Mouse (Mus musculus) right cerebral cortex, postnatal 10 days (tissue): ENCODE measurements at regions not wholly inside any gene's neighbourhood (a gene's known extent, or its start where the extent isn't known, plus 50 kb on each side); places are given as distances from the start of the nearest gene placed in this dataset.
"Not testable (repeated sequence)": the region's sequence is repeated elsewhere in the genome, so short reads cannot be mapped to it uniquely, and the experiment has no call there.

Experiments
- DNase-seq, 2 experiments: peaks; one replicate each; pipeline ENCODE4 v3.0.0; 2021; ENCODE audit warnings: low spot score in 2 of 2

DNA sequence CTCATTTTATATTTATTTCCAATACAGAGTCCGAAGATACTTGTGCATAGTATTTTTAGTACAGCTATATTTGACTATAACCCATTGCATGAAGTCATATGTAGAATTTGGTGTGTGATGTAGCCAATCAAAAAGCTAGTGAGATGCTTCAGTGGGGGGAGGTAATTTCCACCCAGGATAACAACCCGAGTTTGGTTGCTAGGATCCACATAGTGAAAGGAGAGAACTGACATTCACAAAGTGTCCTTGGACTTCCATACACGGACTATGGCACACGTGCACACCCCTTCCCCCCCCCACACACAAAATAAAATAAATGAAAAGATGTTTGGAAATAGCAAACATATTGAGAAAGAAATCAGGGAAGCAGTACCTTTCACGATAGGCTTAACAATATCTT lies 137.2 kb downstream of the Gm815 start:
- DNase-seq = no peak

DNA sequence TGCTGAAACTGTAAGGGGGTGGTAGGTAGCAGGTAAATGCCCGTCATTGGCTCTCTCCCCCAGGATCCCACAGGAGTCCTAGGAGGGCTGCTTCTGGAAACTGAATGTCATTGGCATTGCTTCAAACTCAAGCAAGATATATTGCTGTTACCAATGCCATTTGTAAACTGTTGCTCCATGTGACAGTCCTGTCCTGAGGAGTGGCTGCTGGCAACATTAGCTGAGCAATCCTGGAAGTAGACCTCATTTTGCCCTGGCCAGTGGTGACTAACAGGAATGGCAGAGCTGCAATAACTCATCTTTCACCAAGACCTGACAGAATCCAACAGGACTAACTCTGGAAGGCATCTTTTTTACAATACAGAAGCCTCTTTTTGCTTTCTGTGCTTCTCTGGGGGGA lies 143.2 kb downstream of the Gm815 start:
- DNase-seq = no peak

DNA sequence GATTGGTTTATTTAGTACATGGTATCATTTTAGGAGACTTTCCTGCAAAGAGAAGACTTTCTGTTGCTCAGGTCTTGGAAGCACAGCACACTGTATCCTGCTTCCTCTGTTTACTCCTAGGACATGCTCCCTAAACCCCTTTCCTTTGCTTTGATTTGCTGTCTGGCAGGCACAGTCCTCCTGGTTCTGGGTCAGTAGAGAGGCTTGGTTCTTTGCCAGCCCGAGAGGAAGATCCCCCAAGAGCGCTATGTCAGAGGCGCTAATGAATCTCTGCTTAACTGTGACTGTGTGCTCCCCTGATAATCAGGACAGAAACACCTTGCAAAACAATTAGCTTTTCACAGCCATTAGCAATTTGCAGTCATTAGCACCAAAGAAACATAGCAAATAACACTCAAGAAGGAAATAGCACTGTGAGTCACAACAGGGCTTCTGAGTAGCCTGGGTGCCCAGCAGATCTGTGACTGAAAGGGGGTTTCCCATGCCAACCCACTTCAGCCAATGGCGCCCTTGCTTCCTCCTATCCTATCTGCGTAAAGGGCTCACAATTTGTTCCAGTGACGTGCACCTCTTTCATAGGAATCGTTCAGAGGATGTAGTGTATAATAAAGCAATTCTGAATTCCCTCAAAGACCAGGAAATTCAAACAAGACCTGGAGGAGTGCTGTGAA lies 145.5 kb downstream of the Gm815 start:
- DNase-seq = peak in 1 of 2 experiments; percentile 39

DNA sequence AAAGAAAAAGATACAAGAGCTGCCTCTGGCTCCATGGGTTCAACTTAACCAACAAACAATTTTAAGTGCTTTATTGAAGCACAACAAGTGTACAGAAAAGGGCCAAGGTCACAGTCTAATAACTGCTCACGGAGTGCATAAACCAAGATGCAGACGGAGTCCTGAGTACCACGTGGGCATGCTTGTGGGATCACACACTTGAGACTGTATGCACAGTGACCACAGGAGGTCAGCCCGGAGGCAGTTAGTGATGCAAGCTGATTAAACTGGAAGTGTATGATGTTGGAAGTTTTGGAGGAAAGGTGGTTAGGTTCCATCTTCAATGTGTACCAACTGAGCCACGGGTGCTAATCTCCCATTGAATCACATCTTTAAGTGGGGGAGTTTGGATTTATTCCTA lies 146.9 kb downstream of the Gm815 start:
- DNase-seq = no peak

DNA sequence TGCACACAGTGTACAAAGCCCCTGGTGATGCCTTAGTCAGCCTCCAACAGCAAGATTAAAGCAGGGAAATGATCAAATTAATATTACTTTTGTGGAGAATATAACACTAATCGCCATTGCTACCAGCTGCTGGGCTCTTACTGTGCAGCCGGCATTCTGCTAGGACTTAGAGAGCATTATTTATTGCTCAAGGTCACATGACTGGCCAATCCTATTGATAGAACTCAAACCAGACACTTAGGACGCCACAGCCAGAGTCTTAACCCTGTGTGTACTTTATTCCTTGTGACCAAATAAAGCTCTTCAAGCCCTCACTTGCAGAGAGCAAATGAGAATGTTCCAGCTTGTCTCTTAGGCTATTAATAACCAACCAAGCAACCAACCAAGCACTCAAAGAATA lies 152.6 kb downstream of the Gm815 start:
- no peak for DNase-seq

DNA sequence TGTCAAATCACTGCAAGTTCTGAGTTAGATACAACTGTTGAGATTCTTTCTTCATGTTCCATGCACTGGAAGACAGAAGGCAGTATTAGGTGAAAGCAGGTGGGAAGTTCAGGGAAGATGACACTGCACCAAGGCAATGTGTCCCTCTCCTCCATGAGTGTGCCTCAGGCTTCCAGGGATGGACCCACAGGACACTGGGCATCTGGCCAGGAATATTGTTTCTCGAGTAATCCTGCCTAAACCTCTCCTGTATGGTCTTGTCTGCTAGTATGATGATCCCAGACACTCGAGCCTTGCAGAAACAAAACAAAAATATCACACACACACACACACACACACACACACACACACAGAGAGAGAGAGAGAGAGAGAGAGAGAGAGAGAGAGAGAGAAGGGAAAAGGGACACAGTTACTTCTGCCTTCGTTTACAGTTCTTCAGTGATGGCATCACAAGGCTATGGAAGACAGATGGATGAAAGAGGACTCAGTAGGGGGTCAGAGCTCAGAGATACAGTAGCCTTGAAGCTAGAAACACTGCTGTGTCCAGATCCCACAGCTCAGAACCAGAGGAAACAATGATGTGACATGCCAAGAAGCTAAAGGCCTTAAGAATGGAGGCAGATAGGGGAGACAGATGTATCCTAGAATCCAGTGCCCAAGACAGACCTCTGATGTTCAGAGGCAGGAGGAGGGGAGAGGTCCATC lies 154.8 kb downstream of the Gm815 start:
- no peak for DNase-seq

DNA sequence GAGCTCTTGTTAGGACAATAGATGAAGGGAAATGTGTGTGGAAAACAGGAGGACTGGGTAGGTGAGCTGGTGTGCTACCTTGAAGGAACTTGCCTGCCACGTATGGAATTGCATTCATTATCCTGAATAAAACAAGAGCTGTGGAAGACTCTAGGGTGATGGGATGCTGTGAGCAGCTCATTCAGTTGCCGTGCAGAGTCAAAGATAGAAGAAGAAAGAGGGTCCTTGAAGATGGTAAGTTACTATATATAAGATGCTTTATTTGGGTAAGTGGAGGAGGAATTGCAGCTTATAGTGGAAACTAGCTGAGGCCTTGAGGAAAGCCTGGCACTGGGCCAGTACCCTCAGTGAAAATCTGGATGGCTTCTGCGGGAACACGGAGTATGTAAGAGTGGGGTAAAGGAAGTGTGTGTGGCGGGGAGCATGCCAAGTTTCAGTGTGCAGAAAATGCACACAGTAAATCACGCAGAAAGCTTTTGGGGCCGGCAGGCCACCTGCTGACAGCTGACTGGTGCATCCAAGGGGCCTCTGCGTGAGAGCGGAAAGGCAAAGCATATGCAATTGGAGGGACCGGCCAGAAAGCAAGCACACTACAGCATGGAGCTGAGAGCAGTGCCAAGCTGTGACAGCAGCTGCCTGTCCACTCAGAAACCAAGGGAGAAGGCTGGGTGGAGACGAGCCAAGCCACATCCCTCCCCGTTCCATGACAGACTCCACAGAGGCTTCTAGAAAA lies 149.7 kb upstream of the Vldlr start:
- peak; percentile 93 to 95 for DNase-seq

DNA sequence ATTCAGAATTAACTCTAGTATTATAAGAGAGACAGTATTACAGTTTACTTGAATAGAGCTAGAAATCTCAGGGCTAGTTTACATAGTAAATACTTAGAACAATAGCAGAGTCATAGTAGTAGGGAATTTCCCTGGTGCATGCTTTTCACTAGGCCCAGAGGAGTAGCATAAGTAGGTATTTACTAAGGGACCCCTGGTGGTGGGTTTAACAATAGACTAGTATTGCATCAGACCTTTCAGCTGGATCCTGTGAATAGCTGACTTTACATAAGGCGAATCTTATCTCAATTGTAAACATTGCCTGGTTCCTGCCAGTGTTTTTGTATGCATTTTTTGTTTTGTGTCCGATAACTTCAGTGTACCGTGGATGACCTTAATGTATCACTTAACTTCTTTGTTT lies 143.0 kb upstream of the Vldlr start:
- DNase-seq = no peak

DNA sequence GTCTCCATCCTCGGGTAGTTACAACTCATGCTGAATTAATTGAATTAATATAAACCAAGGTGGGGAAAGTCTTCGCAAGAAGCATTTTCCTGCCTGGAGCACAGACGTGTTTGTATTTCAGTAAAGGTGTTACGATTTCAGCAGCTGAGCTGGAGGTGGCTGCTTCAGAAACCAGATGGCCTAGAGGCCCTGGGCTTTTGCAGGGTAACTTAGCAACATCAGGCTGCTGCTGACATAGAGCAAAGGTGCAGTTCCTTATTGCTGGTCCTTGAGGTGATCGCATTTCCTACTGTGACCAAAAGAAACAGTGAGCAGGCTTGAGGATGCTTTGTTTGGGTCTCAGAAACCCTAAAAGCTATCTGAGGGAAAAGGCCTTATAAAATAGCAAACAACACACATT lies 141.3 kb upstream of the Vldlr start:
- no peak for DNase-seq

DNA sequence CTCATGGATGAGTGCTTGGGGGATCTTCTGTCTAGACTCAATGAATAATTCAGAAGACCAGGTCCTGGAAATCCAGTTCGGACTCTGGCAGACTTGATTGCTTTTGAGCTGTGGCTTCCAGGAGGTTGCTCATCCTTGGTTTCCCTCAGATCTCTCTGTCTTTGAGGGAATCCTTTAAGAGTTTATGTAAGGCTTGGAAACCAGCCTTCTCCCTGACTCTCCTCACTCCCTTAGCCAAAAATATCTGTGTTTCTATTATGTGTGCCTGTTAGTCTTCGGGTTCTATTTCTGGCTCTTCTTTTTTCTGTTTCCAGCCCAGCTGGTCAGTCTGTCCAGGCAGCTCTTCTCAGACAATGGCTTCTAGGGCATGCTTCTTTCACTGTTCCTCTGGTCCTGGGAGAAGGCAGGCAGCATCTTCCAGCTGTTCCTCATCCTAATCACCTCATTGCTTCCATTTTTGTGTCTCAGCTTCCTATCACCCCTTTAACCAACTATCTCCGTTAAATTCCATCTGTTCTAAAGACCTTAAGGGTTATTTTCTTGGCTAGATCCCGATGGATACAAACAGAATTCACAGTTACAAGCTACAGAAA lies 139.3 kb upstream of the Vldlr start:
- DNase-seq = no peak

DNA sequence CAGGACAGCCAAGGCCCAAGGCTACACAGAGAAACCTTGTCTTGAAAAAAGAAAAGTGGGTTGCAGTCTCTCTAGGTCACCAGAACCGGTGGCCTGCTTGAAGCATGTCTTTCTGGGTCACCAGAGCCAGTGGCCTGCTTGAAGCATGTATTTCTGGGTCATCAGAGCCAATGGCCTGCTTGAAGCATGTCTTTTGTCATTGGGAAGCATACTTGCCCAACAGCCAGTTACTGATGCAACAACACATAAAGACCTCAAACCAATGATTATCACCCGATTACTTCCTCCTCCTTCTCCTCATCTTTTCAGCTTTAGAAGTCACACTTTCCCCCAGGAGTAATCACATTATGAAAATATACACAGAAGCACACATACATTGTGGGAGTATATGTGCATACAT lies 128.9 kb upstream of the Vldlr start:
- no peak for DNase-seq

DNA sequence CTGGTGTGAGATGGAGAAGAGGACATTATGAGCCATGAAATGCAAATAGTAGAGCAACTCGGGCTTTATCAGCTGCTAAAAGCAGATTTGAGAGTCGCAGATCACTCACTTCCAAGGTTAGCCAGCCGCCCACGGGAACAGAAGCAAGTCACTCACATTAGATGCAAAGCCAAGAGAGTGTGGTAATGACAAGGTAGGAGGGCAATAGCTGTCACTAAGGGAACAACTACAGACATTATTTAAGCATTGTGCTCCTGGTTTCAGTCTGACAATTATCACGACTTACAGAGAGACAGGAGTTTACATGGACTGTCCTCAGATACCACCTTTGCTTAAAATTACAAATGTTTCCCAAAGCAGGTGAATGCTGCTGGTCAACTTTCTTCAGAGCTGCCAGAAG lies 128.5 kb upstream of the Vldlr start:
- no peak for DNase-seq

DNA sequence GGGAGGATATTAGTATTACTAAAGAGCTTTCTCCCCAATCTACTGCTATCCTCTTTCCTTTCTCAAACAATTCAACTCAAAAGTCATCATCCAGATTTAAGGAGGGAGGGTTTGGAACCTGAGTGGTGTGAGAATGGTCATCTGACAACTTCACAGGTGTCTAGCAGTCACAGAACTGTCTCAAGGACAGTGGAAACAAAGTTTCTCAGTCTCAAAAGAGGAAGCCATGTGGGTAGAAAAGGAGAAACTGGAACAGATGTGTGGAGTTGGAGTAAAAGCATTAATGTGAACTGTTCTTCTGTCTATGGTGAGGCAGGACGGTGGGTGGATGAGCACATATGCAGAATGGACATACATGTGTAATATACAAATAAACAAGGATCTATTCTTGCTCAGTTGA lies 127.2 kb upstream of the Vldlr start:
- no peak for DNase-seq

DNA sequence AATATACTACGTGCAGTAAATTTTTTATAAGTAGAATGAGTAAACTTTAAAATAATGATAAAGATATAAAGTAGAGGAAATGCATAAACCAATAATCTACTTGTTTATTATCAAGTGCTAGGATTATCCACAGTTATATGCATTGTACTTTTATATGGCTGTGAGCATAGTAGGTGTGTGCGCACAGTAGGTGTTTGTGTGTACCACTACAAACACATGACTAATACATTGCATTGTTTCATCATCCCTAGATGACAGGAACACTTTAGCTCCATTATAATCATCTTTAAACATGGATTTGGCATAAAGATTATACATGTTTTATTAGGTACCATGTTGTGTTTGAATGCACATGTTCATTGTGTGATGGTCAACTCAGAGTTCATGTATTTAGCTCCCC lies 124.7 kb upstream of the Vldlr start:
- DNase-seq = no peak

DNA sequence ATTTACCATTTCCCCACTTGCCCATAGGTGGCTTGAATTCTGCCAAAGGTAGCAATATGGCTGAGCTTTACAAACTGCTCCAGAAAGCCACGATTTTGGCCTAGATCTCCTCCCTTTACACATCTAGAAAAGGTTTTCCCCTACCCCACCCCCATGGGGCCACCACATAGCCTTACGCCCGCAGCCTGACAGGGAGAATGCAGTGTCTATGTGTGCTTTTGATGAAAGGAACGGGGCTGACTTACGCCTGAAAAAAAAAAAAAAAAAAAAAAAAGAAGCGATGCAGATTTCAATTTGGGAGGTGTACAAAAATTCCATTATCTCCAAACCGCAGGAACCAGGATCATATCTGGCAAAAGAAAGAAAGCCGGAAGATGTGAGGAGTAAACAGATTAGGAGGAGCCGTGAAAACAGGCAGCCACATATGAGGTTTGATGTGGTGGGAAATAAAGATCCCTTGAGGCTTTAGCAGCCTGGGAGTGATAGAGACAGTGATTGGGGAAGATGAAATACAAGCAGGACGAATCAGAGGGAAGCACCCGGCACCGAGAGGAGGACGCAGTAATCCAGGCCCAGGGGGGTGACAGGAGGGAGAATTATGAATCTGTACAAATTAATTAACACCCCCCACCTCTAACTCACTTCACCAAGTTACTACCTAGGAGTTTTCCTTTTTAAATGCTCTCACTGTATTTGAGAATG lies 121.4 kb upstream of the Vldlr start:
- no peak for DNase-seq

DNA sequence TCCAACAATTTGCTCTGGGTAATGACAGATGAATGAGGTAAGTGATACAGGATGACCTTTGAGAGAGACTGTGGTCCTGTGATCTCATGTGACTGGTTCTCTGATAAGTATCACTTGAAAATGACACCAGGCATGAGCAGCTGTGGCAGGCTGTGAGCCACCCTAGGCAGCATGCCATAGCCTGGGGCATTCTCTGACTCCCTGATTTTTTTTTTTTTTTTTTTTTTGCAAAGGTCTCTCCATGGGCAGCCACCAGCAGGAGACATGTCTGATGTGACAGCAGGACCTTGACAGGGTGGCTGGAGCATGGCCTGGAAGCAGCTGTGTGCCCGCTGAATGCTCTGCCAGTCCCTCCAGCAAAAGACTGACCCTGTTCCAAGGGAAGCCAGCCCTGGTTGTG lies 116.4 kb upstream of the Vldlr start:
- no peak for DNase-seq

DNA sequence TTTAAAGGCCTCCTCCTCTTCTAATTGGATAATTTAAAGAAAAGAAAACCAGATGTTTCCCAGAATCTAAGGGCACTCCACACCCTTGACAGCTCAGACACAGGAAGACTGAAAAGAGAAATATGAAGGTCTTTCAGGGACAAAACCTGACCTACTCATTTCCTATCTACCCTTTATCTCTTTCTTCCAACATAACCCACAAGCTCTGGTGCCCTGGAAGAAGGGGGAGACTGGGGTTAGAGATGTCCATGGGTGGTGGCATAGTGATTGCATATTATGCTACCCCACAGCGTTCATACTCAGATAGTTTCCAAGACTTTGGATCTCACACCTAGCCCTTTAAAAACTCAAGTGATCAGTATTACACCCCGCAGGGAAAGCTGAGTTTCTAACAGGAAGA lies 105.8 kb upstream of the Vldlr start:
- no peak for DNase-seq

DNA sequence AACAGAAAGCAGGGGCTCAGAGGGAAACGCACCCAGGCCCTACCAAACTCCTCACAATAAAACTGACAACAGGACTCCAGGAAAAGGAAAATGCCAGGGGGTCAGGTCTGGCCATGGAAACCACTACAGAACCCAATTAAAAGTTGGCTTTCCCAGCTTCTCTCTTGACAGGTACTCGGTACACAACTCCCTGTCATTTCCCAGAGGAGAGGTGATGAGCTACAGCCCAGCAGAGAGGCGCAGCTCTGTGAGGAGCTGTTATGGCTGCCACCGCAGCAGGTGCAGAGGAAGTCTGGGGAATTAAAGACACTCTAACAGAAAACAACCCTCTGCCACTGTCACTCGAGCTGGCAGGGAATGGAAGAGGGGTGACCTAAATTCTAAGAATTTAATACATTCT lies 95.4 kb upstream of the Vldlr start:
- no peak for DNase-seq

DNA sequence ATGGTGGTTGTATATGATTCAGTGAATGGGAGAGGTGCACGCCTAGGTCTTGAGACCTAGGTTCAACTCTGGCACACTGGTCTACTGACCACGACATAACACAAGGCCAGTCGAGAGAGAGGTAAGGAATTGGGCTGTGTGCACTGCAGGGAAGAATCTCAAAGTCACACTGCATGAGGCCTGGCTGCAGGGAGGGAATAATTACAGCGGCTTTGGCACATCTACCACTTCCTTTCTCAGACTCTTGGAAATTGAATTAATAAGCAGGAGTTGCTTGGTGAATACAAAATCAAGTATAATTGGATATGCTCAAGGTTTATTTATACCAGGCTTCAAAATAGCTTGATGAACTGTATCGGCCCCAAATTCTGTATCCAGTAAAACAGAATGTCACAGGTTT lies 93.9 kb upstream of the Vldlr start:
- no peak for DNase-seq

DNA sequence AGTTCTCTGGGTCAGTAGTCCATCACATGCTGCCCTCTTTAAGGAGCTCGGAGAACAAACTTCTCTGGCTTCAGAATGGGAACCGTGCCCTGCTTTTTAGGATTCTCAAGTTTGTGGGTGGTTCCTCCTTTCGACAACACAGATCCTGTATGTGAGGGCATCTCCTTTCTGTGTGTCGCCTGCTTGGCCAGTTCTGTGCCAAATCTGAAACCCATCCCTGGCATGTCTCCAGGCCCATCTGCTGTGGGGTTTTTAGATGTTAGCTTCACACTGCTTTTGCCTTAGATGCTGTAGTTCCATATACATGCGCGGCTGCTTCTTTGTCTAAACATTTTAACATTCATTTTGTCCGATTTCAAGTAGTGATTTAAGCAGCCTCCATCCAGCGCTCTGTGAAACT lies 93.0 kb upstream of the Vldlr start:
- peak; percentile 92 to 94 for DNase-seq

DNA sequence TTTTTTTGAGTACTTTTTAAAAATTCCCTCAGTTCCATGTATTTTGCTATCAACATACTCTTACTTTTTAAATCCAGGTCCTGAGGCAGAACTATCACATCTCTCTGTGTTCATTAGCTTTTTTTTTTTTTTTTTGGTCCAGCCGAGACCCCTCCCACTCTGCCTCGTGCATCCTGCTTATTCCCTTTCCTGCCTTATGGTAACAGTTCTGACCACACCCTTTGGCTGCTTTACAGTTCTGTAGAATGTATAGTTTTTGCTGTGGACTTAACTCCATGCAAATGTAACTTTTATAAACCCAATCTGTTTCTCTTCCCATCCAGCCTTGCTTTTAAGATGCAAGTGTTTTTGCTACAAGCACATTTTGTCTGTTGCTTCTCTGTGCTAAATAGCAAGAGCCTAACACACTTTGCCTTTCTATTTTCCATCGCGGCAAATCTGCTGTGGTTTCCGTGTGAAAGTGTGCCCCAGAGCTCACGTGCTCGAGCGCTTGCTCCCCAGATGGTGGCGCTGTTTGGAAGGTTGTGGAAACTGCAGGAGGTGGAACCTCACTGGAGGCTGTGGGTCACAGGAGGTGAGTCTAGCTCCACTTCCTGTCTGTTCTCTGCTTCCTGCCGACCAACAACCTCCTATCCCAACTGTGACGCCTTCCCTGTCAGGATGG lies 92.3 kb upstream of the Vldlr start:
- peak; percentile 75 to 80 for DNase-seq

DNA sequence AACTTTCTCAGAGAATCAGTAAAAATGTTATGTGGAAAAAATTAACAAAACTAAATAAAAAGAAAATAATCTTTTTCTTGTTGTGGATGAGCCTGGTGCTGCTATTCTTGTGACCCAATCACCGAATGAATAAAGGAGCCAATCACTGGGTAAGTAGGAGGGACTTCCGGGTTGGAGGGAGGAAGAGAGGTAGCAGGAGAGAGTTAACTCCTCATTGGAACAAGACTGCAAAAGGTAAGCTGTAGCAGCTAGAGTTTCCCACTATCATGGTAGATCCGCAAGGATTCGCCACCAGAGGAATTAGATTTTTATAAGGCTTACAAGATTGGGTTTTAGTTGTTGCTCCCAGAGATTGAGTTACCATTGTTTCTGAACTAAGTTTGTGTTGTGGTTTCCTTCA lies 87.8 kb upstream of the Vldlr start:
- not testable (repeated sequence) for DNase-seq
